Mouse (Mus musculus): ENCODE data around the gene Helz2.
"Not testable (repeated sequence)": the region's sequence is repeated elsewhere in the genome, so short reads cannot be mapped to it uniquely, and the experiment has no call there.

Helz2 gene

DNA sequence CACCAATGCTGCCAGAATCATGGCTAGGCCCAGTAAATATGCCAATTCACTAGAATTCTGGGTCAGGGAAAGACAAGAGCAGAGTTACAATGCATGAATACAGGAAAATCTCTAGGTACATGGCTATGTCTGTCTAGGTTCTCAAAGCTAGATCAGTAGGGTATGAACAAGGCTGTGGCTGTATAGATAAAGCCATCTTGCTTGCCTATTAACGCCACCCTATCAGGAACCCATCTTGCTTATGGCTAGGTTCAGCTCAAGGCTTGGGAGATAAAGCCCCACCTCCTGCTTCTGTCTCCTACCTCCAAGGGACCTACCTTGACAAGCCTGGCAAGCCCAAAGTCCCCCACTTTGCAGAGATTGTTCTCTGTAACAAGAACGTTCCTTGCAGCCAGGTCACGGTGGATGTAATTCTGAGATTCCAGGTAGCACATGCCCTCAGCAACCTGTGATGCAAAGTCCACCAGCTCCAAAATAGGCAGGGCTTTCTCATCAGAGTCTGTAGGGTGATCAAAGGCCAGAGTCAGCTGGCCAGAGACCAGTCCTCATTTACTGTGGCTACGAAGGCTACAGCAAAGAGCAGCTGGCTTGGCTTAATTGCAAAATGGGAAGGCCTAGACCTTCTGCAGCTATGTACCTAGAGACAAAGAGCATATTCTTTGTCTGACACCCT lies 45.1 kb downstream of the Helz2 start:
- no peak for DNase-seq (ENCODE audit: low spot score in 2 of 2)

- no peak for DNase-seq (ENCODE audit: low spot score in 2 of 2)
Measured at GRCm38 (mm10) chr2:181193044-181193443, 48.8 kb downstream of the Helz2 start.

GRCm38 (mm10) chr2:181191936-181192335 lies 49.9 kb downstream of the Helz2 start:
- DNase-seq (ENCODE audit: low spot score in 2 of 2) = no peak

- not testable (repeated sequence) for DNase-seq (ENCODE audit: low spot score in 2 of 2)
Measured at GRCm38 (mm10) chr2:181191385-181191784, 50.4 kb downstream of the Helz2 start.

GRCm38 (mm10) chr2:181189321-181189720 lies 52.5 kb downstream of the Helz2 start:
- no peak for DNase-seq (ENCODE audit: low spot score in 2 of 2)

DNA sequence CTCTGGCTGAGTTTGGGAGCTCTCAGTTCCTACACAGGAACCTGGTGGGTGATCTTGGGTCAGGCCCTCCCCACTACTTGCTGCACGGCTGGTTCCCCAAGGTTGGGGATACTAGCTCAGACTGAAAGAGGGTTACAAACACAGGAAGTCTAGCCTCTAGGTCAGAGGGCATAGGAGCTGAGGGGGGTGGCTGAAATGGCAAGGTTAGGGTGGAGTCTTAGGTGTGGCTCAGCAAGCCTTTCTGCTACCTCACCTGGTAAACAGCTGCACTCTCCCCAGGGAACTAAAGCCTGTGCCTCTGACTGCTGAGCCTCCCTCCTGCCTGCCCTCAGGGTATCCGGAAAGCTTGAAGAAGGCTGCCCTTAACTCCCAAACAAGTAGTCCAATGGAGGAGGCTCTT lies 53.1 kb downstream of the Helz2 start:
- DNase-seq (ENCODE audit: low spot score in 2 of 2) = no peak

DNA sequence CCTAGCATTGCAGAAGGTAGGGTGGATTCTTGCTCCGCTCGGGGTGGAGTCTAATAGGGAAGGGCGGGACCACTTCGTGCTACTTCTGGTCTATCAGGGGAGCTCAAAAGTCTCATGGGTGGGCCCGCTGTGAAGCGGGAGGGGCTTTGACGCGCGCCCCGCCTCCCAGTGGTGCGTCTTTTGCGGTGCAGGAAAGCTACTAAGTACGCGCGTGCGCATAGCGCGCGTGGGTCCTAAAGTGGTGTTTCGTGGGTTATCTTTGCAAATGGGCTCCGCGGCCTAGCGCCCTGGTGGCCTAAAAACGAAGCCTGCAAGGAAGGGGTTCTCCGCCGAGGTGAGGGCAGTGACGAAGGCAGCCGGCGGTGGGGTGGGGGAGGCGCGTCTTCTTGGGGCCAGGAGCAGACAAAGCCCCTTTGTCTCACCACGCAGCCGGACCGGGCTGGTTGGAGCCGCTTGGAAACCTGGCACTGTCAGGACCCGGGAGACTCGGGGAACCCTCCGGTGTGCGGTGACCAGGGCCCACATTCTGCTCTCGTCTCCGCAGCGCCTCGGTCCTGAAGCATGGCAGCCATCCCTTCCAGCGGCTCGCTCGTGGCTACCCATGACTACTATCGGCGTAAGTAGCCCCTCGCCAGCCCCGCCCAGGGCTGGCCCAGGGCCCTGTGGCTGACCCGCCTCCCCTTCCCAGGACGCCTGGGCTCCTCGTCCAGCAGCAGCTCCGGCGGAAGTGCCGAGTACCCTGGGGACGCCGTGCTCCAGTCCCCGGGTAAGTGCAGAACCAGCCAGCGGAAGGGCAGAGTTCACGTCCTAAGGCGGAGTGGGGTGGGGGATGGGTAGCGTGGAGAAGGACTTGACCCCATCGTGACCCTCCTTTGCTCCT lies 54.5 kb downstream of the Helz2 start, which contains the start of gene Ppdpf:
Ppdpf (plus strand) TSS at position 127 of the 880 bp plus-strand sequence.
- peak; percentile 90 to 92 for DNase-seq (ENCODE audit: low spot score in 2 of 2)

- DNase-seq (ENCODE audit: low spot score in 2 of 2) = peak; percentile 73 to 83
Measured at GRCm38 (mm10) chr2:181186635-181187034, 55.2 kb downstream of the Helz2 start.

DNA sequence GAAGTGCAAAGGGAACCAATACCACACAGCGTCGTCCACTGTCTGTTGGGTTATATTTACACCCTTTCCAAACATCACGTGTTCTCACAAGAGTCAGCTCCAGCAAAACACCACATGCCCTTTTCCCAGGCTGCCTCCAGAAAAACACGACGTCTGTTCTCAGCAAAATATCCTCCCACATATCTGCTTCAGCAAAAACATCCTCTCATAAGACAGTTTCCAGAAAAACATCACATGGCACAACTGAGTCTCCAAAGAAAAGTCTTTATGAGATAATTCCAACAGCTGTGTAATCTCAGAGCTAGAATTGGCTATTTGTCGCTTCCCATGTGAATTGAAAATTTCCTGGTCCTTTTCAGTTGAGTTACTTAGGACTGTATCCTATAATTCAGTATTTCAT lies 60.9 kb downstream of the Helz2 start:
- no peak for DNase-seq (ENCODE audit: low spot score in 2 of 2)

GRCm38 (mm10) chr2:181178471-181178870 lies 63.4 kb downstream of the Helz2 start:
- DNase-seq (ENCODE audit: low spot score in 2 of 2) = no peak

- no peak for DNase-seq (ENCODE audit: low spot score in 2 of 2)
Measured at GRCm38 (mm10) chr2:181178015-181178414, 63.8 kb downstream of the Helz2 start.
